Mouse (Mus musculus): ENCODE data around the gene Dtx4. TPM values are rescaled to one million over a fixed set of nuclear protein-coding genes. Genes with fewer than 3 reads are reported as not detected.

Gene Dtx4
- polyA plus RNA-seq, 1 experiment from 2014 or later = 39.8 TPM

DNA sequence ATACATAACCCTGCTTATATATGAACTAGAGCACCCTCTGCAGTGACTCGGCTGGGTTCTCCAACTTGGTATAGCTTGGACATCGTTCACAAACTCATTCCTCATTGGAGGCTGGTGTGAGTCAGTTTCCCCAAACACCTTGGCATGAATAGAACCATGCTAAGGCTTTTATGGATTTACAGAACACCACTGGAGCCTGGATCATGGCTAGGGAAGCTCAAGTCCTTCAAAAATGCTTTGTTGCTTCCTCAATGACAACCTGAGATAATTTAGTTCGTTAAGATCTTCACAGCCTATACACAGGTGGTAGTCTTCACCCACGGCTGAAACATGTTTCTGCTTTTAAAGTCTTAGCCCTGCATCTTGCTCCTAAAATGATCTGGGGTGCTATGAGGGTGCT is 41.7 kb downstream of the Dtx4 start:
- ATAC-seq (replicated peaks; ENCODE audit: low FRiP score) = no peak

GRCm38 (mm10) chr19:12457401-12458066 is 43.7 kb downstream of the Dtx4 start:
- no peaks in the 10 kb centered on the region for H3K9me3 ChIP-seq (ENCODE audit: control insufficient read depth, low read length)
- 85% methylated on average over 12 of the region's 12 CpGs for WGBS
- peak; percentile 17 for DNase-seq (ENCODE audit: low spot score)

More for the DNA sequence above, 41.7 kb downstream of the Dtx4 start:
- DNase-seq (ENCODE audit: low spot score) = peak; percentile 23
- Histone ChIP-seq H3K9me3 (ENCODE audit: control insufficient read depth, low read length) (no peaks in the 10 kb centered on the region), H3K4me3 (ENCODE audit: low read depth, low read length) (no peak overlapping the region), H3K27me3 (ENCODE audit: control insufficient read depth, insufficient read depth, low read length) (no peaks in the 10 kb centered on the region), H3K4me2 (ENCODE audit: low read depth, low read length, severe bottlenecking) (no peak overlapping the region), H3K27ac (ENCODE audit: low read depth, low read length) (no peak overlapping the region), H3K4me1 (replicated peaks; ENCODE audit: control insufficient read depth, insufficient read depth, low read length) (no peaks in the 10 kb centered on the region), H3K9ac (ENCODE audit: low read length) (no peak overlapping the region), H3K36me3 (ENCODE audit: control insufficient read depth, insufficient read depth, low read length) (no peaks in the 10 kb centered on the region)
- WGBS = 85% methylated on average over 4 of the region's 4 CpGs

GRCm38 (mm10) chr19:12445014-12445413 is 56.2 kb downstream of the Dtx4 start:
- Histone ChIP-seq H3K27me3 (ENCODE audit: control insufficient read depth, insufficient read depth, low read length) (no peaks in the 10 kb centered on the region), H3K27ac (ENCODE audit: low read depth, low read length) (no peak overlapping the region), H3K4me3 (ENCODE audit: low read depth, low read length) (no peak overlapping the region), H3K4me2 (ENCODE audit: low read depth, low read length, severe bottlenecking) (no peak overlapping the region), H3K9me3 (ENCODE audit: control insufficient read depth, low read length) (no peaks in the 10 kb centered on the region), H3K9ac (ENCODE audit: low read length) (no peak overlapping the region), H3K36me3 (ENCODE audit: control insufficient read depth, insufficient read depth, low read length) (no peaks in the 10 kb centered on the region), H3K4me1 (replicated peaks; ENCODE audit: control insufficient read depth, insufficient read depth, low read length) (no peaks in the 10 kb centered on the region)
- no peak for ATAC-seq (replicated peaks; ENCODE audit: low FRiP score)
- 90% methylated on average over 3 of the region's 3 CpGs for WGBS
- no peak for DNase-seq (ENCODE audit: low spot score)

More at GRCm38 (mm10) chr19:12457401-12458066, 43.7 kb downstream of the Dtx4 start:
- Histone ChIP-seq H3K27me3 (ENCODE audit: control insufficient read depth, insufficient read depth, low read length) (no peaks in the 10 kb centered on the region), H3K36me3 (ENCODE audit: control insufficient read depth, insufficient read depth, low read length) (no peaks in the 10 kb centered on the region), H3K4me3 (ENCODE audit: low read depth, low read length) (no peak overlapping the region), H3K9ac (ENCODE audit: low read length) (no peak overlapping the region), H3K4me1 (replicated peaks; ENCODE audit: control insufficient read depth, insufficient read depth, low read length) (no peaks in the 10 kb centered on the region), H3K4me2 (ENCODE audit: low read depth, low read length, severe bottlenecking) (no peak overlapping the region), H3K27ac (ENCODE audit: low read depth, low read length) (no peak overlapping the region)
- ATAC-seq (replicated peaks; ENCODE audit: low FRiP score) = no peak

- H3K9ac ChIP-seq (ENCODE audit: low read length) = no peak overlapping the region
- H3K27me3 ChIP-seq (ENCODE audit: control insufficient read depth, insufficient read depth, low read length) = no peaks in the 10 kb centered on the region
- DNase-seq (ENCODE audit: low spot score) (no peak), ATAC-seq (replicated peaks; ENCODE audit: low FRiP score) (no peak)
- 83% methylated on average over 4 of the region's 4 CpGs for WGBS
- H3K9me3 ChIP-seq (ENCODE audit: control insufficient read depth, low read length) = no peaks in the 10 kb centered on the region
- no peak overlapping the region for H3K4me2 ChIP-seq (ENCODE audit: low read depth, low read length, severe bottlenecking)
- no peaks in the 10 kb centered on the region for H3K4me1 ChIP-seq (replicated peaks; ENCODE audit: control insufficient read depth, insufficient read depth, low read length)
- no peak overlapping the region for H3K4me3 ChIP-seq (ENCODE audit: low read depth, low read length)
- H3K27ac ChIP-seq (ENCODE audit: low read depth, low read length) = no peak overlapping the region
- no peaks in the 10 kb centered on the region for H3K36me3 ChIP-seq (ENCODE audit: control insufficient read depth, insufficient read depth, low read length)
These were observed 58.7 kb downstream of the Dtx4 start for GRCm38 (mm10) chr19:12442560-12442959.

GRCm38 (mm10) chr19:12440103-12440725 is 61.0 kb downstream of the Dtx4 start:
- Histone ChIP-seq H3K4me1 (replicated peaks; ENCODE audit: control insufficient read depth, insufficient read depth, low read length) (no peaks in the 10 kb centered on the region), H3K4me2 (ENCODE audit: low read depth, low read length, severe bottlenecking) (no peak overlapping the region), H3K27me3 (ENCODE audit: control insufficient read depth, insufficient read depth, low read length) (no peaks in the 10 kb centered on the region), H3K9ac (ENCODE audit: low read length) (no peak overlapping the region), H3K9me3 (ENCODE audit: control insufficient read depth, low read length) (no peaks in the 10 kb centered on the region), H3K4me3 (ENCODE audit: low read depth, low read length) (no peak overlapping the region), H3K27ac (ENCODE audit: low read depth, low read length) (no peak overlapping the region), H3K36me3 (ENCODE audit: control insufficient read depth, insufficient read depth, low read length) (no peaks in the 10 kb centered on the region)
- ATAC-seq (replicated peaks; ENCODE audit: low FRiP score) (no peak), DNase-seq (ENCODE audit: low spot score) (no peak)
- WGBS = 79% methylated on average over 5 of the region's 5 CpGs

GRCm38 (mm10) chr19:12439581-12439980 is 61.7 kb downstream of the Dtx4 start:
- Histone ChIP-seq H3K36me3 (ENCODE audit: control insufficient read depth, insufficient read depth, low read length) (no peaks in the 10 kb centered on the region), H3K9me3 (ENCODE audit: control insufficient read depth, low read length) (no peaks in the 10 kb centered on the region), H3K27me3 (ENCODE audit: control insufficient read depth, insufficient read depth, low read length) (no peaks in the 10 kb centered on the region), H3K4me2 (ENCODE audit: low read depth, low read length, severe bottlenecking) (no peak overlapping the region), H3K4me3 (ENCODE audit: low read depth, low read length) (no peak overlapping the region), H3K9ac (ENCODE audit: low read length) (no peak overlapping the region), H3K4me1 (replicated peaks; ENCODE audit: control insufficient read depth, insufficient read depth, low read length) (no peaks in the 10 kb centered on the region), H3K27ac (ENCODE audit: low read depth, low read length) (no peak overlapping the region)
- ATAC-seq (replicated peaks; ENCODE audit: low FRiP score) = no peak
- WGBS = 66% methylated on average over 1 of the region's 1 CpGs
- no peak for DNase-seq (ENCODE audit: low spot score)

- Histone ChIP-seq H3K36me3 (ENCODE audit: control insufficient read depth, insufficient read depth, low read length) (no peaks in the 10 kb centered on the region), H3K4me3 (ENCODE audit: low read depth, low read length) (no peak overlapping the region), H3K27ac (ENCODE audit: low read depth, low read length) (no peak overlapping the region), H3K9me3 (ENCODE audit: control insufficient read depth, low read length) (no peaks in the 10 kb centered on the region), H3K4me1 (replicated peaks; ENCODE audit: control insufficient read depth, insufficient read depth, low read length) (no peaks in the 10 kb centered on the region), H3K9ac (ENCODE audit: low read length) (no peak overlapping the region), H3K27me3 (ENCODE audit: control insufficient read depth, insufficient read depth, low read length) (no peaks in the 10 kb centered on the region), H3K4me2 (ENCODE audit: low read depth, low read length, severe bottlenecking) (no peak overlapping the region)
- DNase-seq (ENCODE audit: low spot score) (no peak), ATAC-seq (replicated peaks; ENCODE audit: low FRiP score) (no peak)
- WGBS = 81% methylated on average over 4 of the region's 4 CpGs
These were observed 65.3 kb downstream of the Dtx4 start for GRCm38 (mm10) chr19:12435750-12436524.

DNA sequence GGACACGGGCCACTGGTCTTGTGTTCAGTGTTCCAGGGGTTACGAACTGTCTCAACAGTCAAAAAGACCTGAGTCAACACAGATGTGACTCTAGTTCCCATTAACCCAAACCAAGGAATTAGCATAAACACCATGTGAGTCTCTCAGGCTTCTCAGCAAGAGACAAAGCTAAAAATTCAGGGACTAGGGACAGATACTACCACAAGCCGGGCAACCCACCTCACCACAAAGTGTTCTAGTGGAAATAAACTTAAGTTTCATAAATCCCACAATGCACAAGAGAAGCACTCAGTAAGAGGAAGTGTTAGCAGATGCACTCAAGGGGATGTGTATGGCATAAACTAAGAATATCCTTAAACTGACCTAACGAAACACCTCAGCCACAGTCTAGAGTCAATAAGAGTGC is 66.2 kb downstream of the Dtx4 start:
- no peaks in the 10 kb centered on the region for H3K9me3 ChIP-seq (ENCODE audit: control insufficient read depth, low read length)
- no peak for DNase-seq (ENCODE audit: low spot score)
- no peaks in the 10 kb centered on the region for H3K27me3 ChIP-seq (ENCODE audit: control insufficient read depth, insufficient read depth, low read length)
- H3K27ac ChIP-seq (ENCODE audit: low read depth, low read length) = no peak overlapping the region
- no peak overlapping the region for H3K9ac ChIP-seq (ENCODE audit: low read length)
- no peak overlapping the region for H3K4me2 ChIP-seq (ENCODE audit: low read depth, low read length, severe bottlenecking)
- ATAC-seq (replicated peaks; ENCODE audit: low FRiP score) = no peak
- no peaks in the 10 kb centered on the region for H3K36me3 ChIP-seq (ENCODE audit: control insufficient read depth, insufficient read depth, low read length)
- no peak overlapping the region for H3K4me3 ChIP-seq (ENCODE audit: low read depth, low read length)
- 84% methylated on average over 4 of the region's 4 CpGs for WGBS
- no peaks in the 10 kb centered on the region for H3K4me1 ChIP-seq (replicated peaks; ENCODE audit: control insufficient read depth, insufficient read depth, low read length)

Measured in forebrain, embryonic 11.5 days (tissue).